Mouse (Mus musculus) lung, postnatal 14 days (tissue): ENCODE measurements at regions not wholly inside any gene's neighbourhood (a gene's known extent, or its start where the extent isn't known, plus 50 kb on each side); places are given as distances from the start of the nearest gene placed in this dataset.

ENCODE experiments used
- DNase-seq: peaks from one replicate; pipeline ENCODE4 v3.0.0; 2021

DNA sequence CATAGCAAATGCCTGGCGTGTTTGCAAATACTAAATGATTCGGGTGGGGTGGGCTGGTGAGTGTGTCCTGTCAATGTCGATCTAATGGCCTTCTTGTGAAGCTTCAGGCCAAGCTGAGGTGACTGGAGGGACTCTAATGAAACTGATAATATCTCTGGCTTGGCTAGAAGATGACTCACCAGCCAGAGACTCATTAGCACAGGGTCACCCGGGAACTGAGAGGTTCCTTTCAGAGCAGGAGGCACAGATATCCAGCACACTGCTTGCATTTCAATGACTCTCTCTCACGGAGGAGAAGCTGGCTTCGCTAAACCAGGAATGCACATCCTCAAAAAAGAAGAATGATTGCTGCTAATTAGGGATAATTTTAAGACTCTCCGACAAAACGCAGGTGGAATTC lies 349.8 kb downstream of the Lpin1 start:
- no peak for DNase-seq

DNA sequence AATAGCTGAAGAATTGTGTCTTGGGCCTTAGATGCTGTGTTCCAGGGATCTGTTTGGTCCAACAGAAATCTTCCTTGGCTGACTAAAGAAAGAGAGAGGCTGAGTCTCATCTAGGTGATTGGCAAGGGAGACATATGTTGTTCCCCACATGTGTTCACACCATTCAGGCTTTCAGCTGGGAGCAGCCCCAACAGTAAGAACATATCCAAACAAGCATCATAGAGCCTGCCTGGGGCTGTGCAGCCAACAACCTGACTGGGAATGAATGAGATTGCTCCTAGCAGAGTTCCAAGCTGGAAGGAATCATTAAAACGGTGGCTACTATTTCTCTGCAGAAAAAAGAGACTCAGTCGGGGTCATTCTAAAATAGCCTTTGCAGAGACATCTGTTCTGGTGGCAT lies 350.3 kb downstream of the Lpin1 start:
- no peak for DNase-seq

DNA sequence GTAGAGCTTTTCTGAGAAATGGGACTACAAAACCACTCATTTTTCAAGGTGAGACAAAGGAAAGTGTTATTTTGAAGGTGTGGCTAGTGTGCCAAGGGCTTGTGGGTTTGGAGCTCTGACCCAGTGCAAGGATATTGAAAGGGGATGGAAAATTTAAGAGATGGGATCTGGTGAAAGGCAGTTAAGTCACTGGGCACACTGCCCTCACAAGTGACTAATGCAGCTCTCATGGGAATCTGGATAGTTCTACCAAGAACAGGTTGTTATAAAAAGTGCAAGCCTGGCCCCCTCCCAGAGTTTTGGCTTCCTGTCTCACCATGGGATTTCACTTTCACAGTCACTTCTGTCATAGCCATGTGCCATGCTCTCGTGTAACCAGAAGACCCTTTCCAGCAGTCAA lies 360.1 kb downstream of the Lpin1 start:
- no peak for DNase-seq

DNA sequence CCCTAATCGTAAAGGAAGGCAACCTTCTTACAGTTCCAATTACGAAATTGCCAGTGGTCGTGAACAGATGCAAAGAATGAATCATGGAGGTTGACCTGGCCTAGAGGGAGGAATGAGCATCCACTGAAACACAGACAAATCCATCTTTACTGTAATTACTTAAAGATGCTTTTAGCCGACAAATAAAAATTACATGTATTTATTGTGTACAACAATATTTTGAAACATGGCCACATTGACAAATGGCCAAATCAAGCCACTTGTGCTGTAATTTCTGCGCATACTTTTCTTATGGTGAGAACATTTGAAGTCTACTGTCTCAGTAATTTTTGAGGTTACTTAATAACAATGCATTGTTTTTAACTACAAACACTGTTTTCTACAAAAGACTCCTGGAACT lies 360.7 kb downstream of the Lpin1 start:
- DNase-seq: no peak

DNA sequence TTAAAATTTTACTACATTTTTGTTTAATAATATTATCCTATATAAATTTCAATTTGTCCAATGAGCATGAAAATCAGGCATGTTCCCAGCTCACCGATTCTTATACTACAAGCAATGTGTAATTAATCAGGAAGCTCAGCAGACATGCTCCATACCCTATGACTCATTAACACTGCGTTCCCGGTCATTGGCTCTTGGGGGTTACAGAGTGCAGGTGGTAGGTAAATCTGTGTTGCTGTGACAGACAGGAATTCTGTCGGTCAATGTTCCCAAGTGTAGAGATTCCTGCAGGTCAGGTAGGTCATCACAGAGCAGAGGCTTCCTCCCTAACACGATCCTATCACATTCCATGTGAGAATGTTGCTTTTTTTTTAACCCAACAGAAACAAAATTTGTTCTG lies 371.0 kb downstream of the Lpin1 start:
- DNase-seq: no peak

DNA sequence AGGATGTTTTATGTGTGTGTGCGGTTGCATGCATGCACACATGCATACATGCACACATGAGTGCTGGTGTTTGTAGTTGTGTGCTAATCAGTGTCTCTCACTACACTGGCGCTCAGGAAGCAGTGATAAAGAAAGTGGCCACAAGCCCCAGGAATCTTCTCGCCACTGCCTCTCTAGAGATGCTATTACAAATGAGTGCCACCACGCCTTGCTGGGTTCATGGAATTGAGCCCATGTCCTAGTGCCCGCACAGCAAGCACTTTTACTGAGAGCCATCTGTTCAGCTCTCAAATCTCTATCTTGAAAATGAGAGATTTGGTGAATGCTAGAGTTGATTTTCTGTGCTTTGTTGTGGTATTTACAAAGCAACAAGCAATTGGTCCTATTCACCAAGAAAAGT lies 373.3 kb downstream of the Lpin1 start:
- no peak for DNase-seq

DNA sequence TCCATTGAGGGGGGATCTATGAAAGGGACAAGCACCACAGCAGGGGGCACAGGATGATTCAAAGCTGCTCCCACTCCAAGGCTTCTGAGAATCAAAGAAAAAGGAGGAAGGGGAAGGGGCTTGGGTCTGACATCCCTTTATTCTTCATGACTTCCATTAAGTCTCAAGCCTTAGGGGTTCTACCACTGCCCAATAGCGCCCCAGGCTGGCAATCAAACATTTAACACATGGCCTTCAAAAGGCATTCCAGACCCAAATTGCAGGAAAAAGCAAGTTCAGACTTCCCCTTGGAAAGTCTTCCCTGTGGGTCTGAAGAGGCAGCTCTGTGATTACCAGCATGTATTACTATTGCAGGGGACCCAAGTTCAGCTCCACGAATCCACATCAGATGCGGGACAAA lies 377.2 kb downstream of the Lpin1 start:
- DNase-seq: no peak

DNA sequence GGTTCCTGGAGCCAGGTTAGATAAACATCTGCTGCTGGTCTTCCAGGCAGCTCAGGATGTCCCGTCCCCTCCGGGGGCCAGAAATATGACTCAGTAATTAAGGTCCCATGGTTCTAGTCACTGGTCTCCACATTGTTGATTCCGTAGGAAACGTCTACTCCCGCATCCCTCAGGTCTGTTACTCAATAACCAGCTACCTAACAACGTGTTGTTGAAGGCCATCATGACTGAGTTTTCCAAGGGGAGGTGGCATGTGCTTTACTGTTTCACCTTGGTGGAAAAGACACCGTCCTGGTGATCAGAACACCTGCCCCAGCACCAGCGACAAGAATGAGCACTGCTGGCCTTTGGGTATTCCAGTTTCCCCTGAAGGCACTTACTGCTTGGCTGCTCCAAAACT lies 377.9 kb downstream of the Lpin1 start:
- DNase-seq: no peak

DNA sequence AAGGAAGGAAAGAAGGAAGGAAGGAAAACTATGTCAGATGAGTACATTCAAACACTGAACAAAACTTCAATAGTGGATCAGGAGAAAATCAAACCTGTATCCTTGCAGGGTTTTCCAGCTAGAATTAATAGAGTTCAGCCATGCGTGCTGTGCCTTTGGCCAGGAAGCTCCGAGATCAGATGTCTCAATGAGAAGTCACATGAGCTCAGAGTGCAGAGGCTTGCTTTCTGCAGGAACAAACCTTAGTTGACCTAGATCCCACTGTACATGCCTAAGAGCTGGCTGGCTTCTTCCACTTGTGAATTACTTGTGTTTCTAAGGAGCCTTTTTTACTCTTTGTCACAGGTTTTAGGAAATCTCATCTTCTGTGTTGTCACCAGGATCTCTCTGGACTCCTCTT lies 378.7 kb downstream of the Lpin1 start:
- DNase-seq: no peak

DNA sequence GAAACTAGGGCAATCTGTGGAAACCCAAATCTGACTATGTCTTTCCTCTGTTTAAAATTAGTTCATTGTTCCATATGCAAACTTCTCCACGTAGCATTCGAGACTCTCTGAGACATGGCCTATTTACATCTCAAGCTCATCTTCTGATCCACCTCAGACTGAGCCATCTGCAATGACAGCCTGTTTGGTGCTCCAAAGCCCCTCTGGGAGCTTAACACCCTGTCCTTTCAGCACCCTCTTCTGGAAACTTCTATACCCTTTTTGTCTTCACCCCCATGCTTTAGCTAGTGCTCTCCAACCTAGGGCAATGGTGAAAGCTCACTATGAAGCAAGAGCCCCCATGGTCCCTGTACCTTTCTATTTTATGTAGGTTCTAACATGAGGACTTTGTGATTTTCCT lies 379.7 kb downstream of the Lpin1 start:
- peak; percentile 12 for DNase-seq

DNA sequence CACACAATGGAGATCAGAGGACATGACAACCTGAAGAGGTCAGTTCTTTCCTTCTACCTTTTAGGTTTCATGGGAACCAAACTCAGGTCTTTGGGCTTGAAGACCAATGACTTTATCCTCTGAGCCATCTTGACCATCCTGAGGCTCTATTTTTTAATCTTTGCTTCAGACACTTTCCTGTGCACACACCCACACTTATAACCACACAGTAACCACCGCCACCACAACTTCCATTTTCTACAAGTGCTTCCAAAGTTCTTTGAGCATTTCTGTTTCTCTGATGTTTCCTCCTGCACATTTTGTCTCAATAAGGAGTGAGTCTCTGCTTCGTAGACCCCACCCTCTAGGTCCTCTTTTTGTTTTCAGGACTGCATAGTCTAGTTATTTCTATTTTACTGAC lies 385.3 kb downstream of the Lpin1 start:
- DNase-seq: no peak

DNA sequence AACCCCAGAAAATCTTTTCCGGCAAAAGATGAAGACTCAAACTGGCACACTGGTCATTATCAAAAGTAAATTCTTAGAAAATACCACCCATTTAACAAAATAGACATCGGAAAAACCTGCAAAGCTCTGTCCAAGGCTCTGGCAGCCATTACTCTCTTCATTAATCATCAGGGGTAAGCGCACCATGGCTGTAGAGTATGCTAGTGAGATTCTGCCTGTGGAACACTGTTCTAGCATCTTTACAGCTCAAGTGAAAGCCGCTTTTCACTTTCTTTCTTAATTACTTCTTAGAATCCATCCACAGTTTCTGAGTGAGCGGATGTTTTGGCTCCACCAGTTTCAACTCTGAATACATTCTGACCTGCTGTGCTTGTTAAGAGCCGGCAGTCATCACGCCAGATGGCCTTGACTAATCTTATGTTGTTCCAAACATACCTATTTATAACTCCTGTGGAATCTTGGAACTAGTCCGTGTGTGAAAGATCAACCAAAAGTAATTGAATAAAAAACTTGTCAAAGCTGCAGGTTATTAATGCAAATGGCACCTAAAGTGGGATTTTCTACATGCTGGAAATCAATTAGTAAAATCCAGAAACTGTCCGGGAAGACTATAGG lies 387.8 kb downstream of the Lpin1 start:
- no peak for DNase-seq

DNA sequence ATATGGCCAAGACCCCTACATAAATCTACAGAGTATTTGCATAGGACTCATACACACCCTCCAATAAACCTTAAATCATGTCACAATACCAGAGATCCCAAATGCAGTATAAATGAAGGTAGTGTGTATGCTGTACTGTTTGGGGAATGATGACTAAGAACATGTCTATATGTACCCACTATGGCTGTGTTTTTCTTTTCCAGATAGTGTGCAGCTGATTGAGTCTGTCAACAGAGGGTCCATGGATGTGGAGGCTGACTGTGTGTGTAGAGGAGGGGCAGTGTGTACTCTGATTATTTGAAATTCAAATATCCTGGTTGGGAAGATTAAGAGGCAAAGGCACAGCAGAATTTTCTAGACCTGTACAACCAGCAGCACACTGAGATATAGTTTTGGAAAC lies 388.6 kb downstream of the Lpin1 start:
- no peak for DNase-seq

DNA sequence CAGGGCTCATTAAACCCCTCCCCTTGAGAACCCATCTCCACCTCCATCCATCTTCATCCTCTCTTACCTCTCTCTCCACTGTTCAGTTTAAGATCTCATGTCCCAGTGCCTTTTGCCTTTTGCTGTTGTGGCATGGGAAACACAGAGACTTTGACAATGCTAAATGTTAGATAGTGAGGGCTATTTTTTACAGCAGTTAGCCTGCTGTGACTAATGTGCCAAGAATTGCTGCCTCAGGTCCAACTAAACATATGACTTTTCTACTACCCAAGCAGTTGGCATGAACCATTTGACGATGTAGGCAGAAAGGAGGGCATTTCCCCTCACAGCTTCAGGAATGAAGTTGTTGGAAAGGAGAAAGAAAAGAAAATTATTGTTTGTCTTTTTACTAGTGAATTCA lies 389.6 kb downstream of the Lpin1 start:
- DNase-seq: no peak

DNA sequence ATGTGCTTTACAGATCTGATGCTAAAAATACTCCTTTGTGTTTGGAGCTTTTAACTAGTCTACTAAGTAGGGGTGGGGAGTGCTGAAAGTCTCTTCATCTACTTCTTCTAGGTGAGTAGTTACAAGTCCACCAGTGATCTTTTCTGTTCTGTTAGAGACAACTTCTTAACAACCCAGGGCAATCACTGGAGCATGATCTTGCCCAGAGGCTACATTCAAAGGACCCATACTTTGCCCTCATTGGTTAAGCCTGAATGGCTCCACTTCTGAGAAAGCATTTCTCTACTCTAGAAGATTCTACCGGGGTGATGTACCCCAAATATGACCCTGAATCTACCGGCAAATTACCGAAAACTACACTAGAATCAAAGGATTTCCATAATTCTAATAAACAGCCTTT lies 390.2 kb downstream of the Lpin1 start:
- no peak for DNase-seq

DNA sequence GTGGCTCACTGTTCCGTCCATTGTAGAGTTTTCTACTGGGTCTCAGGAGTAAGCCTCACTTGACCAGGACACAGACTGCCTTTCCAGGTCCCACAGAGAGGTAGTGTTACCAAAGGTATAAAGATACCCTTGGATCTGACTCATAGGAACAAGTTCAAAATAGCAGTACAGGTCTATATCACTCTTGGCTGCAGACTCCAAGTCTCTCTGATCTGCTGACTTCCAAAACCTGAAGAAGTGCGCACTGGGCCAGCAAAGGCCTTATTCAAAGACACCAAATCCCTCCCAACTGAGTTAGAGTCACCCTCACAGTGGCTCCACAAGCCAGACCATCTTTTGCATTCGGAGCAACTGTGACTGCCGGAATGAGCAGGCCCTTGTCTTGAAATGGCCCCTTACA lies 391.9 kb downstream of the Lpin1 start:
- no peak for DNase-seq

DNA sequence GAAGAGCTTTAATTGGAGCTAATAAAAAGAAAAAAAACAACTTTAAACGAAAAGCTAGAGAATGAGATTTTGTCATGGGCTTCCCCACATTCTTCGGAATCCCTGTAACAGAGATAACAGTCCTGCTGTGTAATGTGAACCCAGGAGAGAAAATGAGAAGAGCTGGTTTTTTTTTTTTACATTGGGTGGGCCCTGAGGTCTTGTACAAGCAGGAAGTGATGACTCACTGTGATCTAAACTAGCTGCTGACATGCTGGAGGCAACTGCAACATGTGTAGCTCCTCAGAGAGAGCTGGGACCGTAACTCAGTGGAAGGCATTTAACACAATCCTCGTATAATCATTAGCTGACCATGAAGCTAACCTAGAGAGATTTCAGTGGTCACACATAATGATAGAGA lies 393.8 kb upstream of the Trib2 start:
- no peak for DNase-seq

DNA sequence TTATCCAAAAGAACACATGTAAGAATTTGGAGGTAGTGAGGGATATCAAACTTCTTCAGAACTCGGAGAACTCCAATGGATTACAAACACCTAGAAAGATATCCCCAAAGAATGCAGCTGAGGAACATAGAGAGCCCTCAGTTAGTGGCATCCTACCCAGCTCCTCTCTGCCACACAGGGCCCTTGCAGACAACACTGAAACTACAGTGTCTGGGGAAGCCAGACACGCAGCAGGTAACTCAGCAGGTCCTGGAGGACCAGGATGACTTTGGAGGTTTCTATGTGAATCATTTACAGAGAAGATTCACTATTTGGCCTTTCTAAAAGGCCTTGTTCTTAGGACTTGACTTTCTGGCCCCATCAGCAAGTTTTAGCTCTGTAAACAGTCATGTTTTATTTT lies 393.4 kb upstream of the Trib2 start:
- no peak for DNase-seq

DNA sequence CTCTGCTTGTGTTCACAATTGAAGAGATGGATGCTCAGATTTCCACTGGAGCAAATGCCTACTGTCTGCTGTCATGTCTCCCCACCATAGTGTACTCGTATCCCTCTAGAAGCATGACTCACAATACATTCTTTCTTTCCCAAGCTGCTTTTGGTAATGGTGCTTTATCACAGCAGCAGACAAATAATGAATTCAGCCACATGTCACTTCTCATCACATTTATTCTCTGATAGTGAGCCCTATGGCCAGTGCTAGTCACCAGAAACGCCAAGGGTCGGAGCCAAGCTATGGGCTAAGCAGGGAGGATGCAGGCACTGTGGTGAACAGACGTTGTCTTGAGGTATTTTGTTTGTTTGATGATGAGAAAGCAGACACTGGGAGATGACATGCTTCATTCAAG lies 388.2 kb upstream of the Trib2 start:
- DNase-seq: no peak

DNA sequence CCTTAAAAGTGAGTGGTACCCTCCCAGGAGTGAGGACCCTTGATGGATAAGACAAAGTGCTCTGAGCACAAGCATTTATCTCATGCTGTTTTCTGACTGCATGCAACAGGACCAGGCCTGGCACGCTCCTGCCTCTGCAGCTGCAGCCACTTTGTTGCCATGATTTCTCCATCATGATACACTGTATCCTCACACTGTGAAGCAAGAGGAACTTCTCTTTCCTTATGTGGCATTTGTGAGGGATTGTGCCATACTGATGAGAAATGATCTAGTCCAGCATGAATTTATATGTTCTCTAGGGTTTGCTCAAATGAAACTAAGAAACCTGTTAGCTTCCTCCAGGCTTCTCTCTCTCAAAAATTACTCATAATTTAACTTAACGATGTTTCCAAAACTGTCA lies 380.2 kb upstream of the Trib2 start:
- DNase-seq: no peak

DNA sequence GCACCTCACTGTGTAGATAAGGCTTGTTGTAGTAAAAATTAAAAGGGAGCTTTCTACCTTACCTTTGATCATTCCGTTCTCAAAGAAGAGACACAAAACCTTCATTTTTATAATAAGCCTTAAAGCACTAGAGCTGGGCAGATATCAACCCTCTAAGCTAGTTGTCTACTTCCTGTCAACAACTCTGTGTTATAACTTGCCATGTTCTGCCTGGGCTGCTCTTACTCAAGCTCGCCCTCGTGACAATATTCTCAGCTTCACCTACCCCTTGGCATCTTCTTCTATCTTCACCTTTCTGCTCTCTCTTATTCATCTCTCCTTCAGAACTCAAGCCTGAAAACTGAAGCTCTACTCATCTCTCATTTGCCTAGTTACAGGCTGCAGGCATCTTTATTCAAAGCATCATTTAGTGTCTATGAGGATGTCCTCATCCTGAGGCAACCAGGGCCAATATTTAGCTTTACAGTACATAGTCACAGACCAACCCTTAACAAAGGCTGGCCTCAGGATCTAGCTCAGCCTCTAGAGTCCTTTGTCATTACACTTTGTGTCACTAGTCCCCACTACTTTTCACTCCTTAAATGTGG lies 375.2 kb upstream of the Trib2 start:
- DNase-seq: no peak

DNA sequence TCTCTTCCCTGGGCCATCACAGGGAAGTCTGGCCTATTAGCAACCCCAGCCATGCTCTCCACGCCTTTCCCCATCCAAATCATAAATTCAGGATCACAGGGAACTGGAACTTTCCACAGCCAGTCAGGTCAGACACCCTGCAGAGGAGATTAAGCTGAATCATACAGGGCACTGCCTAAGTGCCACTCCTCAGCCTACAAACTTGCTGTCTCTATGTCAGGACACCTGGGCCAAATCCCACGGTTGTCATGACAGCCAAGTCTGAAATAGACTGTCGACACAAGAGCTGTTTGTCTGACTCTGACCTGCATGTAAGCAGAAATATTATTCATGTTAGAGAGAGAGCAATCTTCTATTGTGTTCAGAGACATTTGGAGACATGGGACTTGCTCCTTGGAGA lies 374.0 kb upstream of the Trib2 start:
- no peak for DNase-seq

DNA sequence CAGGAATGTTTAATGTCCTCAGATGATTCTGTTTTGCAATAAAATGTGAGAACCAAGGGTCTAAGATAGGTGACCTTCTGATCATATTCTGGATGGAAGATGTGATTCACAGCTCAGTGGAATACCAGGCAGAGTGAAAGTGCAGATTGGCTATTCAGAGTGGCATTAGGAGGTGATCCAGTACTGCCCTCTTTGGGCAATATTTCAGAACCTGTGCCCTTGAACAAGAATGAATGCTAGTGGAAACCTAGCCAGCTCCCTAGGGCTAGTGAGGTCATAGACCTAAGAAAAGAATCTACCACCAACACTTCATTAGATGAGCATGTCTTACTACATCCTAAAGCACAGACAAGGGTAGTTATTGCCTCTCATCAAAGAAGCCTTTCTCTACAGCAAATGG lies 372.7 kb upstream of the Trib2 start:
- no peak for DNase-seq

DNA sequence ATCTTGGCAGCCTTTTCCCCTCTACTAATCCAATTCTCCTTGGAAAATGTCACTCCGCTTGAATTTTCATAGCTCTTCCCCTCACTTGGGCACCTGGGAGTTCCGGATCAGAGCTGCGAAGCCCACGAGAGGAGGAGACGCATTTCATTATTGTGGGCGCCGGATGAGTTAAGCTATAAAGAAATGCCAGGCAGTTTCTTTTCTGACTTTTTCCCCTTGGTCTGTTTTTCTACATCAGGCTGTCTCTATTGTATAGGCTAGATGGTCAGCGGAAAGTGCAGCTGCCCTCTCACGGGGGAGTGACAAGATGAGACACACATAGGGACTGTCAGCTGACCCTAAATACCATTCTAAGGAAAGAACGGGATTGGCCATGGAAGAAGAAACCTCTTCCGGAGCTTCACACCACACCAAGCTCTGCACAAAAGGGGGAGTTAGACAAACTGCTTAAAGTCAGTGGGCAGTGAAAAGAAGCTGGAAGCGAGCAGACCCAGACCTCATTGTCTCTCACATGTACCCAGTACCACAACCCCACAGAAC lies 369.3 kb upstream of the Trib2 start:
- DNase-seq: no peak

DNA sequence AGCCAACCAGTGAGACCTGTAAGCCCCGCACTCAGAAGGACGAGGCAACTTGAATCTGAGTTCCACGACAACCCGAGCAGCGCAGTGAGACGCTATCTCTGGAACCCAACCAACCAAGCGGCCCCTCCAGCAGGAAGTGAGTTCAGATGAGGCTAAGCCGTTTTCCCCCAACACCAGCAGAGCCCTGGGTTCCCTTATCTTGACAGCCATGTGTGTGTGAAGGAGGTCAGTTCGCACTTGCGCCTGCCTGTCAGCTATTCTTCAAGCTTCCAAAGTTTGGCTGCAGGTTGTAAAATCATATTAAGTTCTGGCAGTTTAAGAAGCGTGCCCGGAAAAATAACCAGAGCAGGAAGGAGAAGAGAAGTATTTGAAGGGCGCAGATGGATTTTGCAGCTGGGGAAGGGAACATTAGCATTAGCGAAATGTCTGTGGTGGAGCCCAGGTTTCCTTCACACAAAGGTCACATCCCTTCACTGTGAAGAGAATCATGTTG lies 368.8 kb upstream of the Trib2 start:
- peak; percentile 35 for DNase-seq
